Mouse (Mus musculus) cerebellum, adult 11 months (tissue): Measurements from ENCODE around the gene Ppa1.
A peak's percentile ranks its signal among the peaks of the same experiment; 100 is the strongest.
"Not testable (repeated sequence)": the region's sequence is repeated elsewhere in the genome, so short reads cannot be mapped to it uniquely, and the experiment has no call there.

Experiments
- DNase-seq: peaks from one replicate; pipeline ENCODE4 v3.0.0; 2022

Ppa1 gene

DNA sequence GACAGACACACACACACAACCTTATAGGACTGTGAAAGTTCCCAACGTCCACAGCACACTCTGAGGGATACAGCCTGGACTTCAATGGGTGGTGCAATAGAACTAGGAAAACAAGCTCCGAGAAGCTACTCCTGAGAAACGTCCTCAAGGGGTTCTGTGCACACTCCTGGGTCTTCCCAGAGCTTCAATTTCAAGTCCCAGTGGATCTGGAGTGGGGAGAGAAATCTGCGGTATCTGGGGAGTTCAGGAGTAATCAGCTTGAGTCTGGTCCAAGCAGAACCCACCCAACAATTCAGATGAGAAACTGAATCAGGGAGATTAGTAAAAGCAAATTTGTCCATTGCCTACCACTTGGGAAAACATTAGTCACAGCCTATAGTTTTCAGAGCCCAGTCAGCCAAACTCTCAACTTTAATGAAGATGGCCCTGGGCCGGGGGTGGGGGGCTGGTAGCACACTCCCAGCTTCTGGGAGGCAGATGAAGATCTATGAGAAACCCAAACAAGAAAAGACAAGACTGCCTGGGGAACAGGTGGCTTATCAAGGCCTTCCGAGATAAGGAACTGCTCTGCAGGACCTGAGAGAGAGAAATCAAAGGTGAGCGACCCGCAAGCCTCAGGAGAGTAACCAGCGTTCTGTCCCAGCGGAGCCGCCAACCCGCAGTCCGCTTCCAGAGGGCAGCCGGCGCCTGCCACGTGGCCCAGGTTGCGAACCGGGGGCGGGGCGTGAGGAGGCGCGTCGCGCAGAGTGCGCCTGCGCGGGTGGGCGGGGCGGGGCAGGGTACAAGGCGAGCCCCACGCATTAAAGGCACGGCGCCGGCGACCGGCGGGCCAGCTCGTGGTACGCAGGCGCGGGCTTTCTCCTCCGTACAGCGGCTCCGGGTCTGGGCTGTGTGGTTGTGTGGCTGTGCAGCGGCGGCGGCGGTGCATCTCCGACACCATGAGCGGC is at the start of gene Ppa1:
Ppa1 (plus strand) TSS at position 763 of the 947 bp plus-strand sequence.
- DNase-seq = peak; percentile 85

DNA sequence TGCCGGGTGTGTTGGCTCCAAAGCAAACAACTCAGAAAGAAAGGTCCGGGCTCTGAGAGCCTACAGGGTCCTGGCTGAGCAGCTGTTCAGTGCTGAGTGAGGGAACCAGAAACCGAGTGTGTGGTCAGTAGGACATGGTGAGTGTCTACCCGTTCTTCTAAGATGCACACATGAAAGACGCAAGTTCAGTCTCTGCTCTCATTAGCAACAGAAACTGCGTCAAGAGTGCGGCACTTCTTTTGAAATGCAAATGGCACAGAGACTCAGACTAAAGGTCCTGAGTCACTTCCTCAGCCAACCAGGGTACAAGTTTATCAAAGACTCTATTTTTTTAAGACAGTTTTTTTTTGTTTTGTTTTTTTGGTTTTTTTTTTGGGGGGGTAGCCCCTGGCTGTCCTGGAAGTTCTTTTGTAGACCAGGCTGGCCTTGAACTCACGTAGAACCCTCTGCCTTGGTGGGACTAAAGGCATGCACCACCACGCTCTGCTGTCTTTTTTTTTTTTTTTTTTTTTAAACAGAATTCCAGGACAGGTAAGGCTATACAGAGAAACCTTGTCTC is 48.7 kb upstream of the Ppa1 start:
- DNase-seq = no peak

DNA sequence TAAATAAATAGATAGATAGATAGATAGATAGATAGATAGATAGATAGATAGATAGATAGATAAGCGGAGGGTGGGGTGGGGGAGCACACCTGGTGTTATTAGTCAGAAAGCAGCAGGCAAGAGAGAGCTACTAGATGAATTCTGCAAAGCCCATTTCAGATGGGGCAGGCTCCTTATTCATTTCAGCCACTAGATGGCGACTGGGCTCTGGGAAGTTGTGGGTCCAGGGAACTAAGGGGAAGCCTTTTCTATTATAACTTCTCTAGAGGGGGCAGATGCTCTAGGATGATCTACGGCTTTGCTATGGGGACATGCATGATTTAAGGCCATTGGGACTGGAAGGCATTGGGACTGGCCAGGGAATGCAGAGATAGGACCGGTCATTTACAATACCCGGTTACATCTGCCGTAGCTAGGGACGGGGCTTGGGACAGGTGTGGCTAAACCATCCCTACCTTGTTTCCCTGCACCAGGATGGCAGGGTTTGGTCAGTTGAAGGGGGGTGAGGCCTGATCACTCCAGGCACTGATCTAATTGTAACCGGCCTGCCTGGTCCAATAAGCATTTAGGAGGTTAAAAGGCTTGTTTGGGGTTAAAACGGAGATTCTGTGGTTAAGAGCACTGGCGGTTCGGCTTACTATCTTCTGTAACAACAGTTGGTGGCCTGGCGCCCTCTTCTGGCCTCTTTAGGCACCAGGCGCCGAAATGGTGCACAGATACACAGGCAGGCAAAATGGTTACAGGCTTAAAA is 45.9 kb upstream of the Ppa1 start:
- DNase-seq = peak; percentile 20

DNA sequence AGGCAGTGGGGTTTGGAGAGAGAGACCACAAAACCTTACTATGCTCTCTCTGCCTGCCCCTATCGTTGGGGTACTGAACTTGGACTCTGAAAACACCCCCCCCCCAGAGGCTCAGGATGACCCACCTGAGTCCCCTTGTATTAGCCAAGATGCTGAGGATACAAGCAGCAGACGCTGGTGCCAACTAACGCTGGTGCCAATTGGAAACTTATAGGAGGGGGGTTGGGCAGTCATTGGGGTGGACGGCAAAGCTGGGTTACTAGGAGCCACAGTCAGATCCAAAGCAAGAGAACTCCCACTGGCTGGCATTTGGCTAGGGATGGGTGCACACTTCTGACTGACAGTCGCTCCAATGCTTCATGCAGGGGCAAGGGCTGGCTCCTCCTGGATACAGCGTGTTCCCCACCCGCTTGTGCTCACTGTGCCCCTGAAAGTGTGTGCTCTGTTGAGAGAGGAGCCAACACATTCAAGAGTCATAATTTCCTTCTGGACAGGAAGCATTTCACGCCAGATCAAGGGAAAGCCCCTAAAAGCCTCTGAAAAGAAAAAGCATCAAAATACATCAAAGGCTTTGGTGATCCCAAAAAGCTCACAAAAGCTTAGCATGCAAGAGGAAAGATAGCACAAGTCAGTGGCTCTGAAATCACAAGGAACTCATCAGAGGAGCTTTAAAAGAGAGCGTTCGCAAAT is 43.8 kb upstream of the Ppa1 start:
- no peak for DNase-seq

DNA sequence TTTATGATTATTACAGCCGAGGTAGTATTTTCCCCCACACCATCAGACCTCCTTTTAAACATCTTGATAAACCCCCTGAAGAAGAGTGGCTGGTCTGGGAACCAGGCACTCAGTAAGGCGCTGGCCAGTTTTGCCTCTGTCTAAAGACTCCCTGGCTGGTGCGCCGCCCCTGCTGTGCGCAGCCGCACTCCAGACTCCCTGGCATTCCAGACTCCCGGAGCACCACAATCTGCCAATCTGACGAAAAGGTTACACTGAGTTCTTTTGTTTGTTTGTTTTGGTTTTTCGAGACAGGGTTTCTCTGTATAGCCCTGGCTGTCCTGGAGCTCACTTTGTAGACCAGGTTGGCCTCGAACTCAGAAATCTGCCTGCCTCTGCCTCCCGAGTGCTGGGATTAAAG is 43.0 kb upstream of the Ppa1 start:
- DNase-seq = not testable (repeated sequence)

DNA sequence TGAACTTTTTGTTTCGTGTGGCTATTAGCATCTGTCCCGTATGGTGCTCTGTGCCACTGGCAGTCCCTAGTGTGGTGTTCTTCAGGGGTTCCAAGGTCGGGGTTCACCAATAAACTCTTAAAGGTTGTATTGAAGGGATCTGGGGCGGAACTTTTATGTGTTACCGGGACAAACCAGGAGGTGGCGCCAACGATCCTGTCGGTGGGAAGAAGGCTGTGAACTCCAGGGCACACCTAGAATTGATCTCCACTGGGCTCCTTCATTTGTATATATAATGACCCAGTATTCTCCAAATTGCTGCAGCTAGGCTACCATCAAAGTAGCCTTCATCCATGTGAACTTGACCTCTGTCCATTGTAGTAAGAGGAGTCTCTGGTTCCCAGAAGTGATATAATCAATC is 42.5 kb upstream of the Ppa1 start:
- peak; percentile 33 for DNase-seq

DNA sequence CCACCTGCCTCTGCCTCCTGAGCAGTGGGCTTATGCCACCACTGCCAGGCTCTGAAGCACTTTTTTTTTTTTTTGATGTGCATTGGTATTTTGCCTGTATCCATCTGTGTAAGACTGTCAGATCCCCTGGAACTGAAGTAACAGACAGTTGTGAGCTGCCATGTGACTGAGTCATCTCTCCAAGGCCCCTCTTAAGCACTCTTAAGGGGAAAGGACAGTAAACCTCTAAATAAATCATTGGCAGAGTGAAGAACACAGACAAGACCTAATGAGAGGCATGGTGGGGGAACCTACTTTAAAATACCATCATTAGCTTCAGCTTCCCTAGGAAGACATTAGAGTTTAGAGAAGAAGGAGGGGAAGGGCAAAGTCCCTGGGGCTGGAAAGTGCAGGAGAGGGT is 40.1 kb upstream of the Ppa1 start:
- DNase-seq = no peak

DNA sequence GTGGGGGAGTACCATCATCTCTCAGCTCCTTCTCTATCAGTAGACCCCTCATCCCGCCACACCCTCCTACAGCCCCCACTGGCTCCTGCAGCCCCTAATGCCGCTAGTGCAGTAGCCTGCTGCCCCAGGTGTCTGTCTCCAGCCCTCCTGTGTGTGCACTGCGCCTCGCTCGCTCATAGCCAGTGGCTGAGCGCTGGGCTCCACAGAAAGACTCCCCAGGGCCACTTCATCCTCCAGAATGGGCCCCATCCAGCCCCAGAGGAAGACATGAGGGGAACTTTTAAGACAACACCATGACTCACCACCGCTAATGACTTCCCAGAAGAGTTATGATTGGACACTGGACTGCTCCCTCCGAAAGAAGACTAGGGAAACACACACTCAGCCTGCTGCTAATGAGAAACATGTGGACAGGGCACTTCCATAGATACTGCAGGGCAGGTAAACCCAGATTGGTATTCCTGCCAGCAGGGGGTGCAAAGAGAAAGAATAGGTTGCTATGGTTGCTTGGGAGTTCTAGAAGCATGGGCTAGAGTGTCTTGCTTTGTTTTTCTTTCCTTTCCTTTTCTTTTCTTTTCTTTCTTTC is 37.6 kb upstream of the Ppa1 start:
- DNase-seq = no peak

DNA sequence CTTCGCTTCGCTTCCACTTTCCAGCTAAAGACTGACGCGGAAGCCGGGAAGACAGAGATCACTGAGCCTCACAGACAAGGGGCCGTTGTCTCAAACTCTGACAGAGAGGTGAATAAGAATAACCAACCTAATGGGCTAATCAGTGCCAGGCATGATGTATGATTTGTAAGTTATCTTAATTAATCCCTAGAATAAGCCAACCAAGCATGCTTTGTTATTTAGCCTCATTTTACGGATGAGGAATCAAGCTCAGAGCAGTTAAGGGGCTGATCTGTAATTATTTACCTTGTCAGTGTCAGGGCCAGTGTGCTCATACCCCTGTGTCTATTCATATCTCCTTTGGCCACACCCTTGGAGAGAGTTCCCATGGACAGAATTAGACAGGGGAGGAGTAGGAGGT is 34.0 kb upstream of the Ppa1 start:
- no peak for DNase-seq

DNA sequence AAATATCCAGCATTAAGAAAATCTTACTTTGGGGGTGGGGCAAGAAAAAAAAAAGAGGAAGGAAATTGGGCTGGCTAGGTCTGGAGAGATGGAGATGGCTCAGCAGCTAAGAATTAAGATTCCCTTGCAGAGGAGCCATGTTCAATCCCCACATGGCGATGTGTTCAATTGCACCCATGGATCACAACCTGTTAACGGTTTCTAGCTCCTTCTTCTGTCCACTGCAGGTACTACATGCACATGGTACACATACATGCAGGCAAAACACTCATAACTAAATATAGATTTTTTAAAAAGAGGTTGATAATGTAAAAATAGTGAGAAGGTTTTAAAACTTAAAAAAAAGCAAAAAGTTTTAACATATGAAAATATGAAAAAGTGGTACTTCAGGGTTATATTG is 29.8 kb upstream of the Ppa1 start:
- DNase-seq = no peak

DNA sequence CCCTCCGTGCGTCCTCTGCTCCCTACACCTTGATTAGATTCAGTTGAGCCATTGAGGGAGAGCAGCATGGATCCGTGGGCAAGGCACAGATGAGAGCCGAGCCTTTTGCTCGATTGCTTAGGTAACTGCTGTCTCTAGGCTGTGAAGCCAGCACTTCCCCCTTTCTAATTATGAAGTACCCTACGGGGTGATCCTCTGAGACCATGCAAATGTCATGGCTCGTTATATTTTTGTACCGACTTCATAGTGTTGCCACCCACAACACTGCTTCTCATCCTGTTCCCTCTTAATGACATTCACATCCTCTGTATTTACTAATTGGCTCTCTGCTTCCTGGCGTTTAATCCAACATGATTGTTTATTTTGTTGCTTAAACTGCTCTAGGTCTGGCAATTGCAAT is 26.7 kb upstream of the Ppa1 start:
- DNase-seq = no peak

DNA sequence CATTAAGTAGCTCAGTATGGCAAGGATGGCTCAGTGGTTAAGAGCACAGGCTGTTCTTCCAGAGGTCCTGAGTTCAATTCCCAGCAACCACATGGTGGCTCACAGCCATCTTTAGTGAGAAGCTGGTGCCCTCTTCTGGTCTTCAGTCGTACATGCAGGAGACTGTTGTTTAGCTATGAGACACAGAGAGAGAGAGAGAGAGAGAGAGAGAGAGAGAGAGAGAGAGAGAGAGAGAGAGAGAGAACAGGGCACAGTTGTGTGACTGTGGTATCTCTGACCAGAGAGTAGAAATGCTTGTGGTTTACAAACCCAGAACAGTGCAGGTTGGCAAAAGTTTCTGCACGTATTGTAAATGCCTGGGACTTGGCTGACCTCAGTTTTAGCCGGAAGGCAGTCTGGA is 24.5 kb upstream of the Ppa1 start:
- DNase-seq = not testable (repeated sequence)

DNA sequence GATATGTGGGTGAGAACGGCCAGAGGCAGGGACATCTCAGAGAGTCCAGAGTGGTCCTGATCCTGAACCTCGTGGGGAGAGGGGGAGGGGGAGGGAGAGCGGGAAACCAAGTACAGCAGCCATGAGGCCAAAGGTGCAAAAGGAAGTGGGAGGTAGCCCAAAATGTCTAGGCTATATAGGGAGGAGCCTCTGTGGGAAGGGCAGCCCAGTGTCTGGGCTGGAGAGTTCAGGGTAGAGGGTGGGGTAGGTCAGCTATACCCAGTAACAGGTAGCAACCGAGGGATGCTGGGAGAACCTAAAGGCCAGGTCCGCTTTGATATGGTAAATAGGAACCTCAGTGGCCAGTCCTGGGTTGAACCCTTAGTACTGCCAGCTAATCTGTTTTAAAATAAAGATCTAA is 23.6 kb upstream of the Ppa1 start:
- DNase-seq = no peak

DNA sequence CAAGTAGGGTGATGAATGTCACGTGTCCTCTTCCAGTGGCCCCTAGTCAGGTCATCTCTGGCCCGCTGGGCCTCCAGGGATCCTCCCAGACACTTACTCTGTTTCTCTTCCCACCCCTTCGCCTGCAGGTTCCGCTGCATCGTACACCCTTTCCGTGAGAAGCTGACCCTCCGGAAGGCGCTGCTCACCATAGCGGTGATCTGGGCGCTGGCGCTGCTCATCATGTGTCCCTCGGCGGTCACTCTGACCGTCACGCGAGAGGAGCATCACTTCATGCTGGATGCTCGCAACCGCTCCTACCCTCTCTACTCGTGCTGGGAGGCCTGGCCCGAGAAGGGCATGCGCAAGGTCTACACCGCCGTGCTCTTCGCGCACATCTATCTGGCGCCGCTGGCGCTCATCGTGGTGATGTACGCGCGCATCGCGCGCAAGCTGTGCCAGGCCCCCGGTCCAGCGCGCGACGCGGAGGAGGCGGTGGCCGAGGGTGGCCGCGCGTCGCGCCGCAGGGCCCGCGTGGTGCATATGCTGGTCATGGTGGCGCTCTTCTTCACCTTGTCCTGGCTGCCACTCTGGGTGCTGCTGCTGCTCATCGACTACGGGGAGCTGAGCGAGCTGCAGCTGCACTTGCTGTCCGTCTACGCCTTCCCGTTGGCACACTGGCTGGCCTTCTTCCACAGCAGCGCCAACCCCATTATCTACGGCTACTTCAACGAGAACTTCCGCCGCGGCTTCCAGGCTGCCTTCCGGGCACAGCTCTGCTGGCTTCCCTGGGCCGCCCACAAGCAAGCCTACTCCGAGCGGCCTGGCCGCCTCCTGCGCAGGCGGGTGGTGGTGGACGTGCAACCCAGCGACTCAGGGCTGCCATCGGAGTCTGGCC is 22.7 kb upstream of the Ppa1 start:
- no peak for DNase-seq

DNA sequence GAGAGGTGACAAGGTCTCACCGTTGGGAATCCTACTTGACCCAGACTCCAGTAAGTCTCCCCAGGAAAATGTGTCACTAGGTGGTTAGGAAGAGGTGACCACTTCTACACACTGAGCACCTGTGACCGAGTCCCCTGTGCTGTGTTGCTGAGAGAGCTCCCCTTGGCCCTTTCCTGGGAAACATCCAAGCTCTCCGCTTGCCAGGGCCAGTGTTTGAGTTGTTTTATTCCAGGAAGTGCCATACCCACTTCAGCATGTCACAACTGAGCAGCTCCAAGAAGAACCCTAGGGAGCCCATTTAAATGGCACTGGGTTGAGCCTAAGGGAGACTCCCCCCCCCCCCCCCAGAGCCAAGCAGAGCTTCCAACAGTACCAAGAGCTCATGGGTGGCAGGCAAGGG is 21.8 kb upstream of the Ppa1 start:
- no peak for DNase-seq

DNA sequence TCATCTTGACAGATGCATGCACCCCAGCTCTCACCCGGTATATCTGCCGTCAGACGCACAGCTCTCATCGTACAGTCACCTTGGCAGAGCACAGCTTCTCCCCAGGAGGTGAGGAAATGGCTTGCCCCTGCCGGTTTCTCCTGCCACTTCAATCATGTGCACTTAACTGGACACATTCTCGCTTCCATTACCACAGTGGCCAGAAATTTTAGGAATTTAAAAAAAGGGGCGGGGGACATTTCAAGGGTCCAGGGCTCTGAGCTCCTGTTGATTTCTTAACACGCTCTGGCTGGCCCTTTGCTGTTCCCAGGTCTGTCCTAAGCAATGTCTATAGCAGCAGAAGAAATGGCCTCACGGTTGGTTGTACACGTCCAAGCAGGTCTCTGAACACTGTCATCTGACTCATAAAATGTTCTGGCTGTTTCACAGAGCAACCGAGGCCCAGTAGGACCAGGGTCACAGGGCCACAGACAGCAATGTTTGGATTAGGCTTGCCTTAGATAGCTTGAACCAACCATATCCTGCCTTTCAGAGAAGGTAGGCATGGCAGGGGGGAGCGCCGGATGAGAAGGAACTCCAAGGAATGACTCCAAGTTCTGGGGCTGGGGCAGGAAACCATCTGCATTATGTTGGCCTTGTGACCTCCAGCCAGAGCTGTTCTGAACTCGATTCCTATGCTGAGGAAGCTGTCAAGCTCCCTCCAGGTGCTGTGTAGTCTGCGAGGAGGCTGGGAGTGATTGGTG is 21.0 kb upstream of the Ppa1 start:
- DNase-seq = no peak

DNA sequence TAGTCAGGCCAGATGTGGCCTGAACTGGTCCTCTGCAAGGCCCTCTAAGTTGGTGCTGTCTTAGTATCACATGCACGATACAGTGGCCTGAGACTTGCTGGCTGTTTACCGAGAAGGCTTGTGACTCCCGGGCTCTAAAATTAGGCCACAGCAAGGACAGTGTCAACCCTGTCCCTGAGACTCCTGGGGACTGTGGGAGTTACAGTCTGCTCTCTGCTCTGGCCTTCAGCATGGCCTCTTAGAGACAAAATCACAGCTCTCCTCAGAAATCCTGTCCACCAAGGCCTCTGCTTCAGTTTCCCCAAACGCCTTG is 20.5 kb upstream of the Ppa1 start:
- DNase-seq = no peak

DNA sequence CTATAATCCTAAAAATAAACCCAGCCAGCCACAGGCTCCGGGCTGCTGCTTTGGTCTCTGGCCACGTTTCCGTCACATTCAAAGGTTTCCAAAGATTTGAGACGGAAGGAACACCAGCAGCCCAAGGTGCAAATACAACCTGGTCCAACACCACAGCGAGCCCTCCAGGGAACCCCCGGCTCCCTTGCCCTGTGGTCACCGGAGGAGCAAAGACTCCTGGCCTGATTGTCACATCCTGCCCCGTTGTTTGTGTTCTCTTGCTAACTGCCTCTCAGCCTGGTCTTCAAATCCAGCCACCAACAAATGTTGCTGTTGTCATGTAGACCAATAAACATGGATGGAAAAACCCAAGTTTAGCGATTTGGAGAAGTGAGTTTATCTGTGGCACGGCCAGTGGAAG is 15.9 kb upstream of the Ppa1 start:
- DNase-seq = no peak

DNA sequence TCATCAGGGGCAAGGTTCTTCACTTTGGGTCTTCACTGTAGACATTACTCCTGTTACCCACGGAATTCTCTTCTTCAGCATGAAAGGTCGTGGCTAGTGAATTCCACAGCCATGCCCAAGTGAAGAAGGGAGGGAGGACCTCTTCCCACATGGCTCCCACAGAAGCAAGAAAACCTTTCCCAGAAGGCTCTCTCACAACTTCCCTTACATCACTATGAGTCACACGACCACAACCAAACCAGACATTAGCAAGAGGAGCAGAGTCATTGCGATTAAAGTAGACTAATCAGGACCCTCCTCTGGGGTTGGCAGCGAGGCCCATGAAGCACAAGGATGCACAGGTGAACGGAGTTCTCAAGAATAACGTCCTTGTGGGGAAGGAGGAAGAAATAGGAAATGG is 11.3 kb upstream of the Ppa1 start:
- no peak for DNase-seq

DNA sequence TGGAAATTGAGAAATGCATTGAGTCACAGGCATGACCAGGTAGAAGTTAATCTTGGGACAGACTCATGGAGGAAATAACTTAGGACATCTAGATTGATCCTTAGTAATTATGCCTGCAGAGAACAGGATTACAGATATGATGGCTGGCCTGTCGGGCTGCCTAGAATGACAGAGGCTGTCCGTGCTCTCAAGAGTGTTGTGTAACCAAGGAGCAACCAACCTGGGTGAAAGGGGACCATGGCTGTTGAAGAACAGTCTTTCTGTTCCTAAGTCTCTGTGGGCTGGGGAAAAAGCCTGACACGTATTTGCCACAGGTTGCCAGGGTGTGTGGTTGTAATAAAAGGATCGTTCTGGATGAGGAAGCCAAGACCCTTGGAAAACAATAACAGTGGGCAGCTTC is 8.0 kb upstream of the Ppa1 start:
- DNase-seq = no peak

DNA sequence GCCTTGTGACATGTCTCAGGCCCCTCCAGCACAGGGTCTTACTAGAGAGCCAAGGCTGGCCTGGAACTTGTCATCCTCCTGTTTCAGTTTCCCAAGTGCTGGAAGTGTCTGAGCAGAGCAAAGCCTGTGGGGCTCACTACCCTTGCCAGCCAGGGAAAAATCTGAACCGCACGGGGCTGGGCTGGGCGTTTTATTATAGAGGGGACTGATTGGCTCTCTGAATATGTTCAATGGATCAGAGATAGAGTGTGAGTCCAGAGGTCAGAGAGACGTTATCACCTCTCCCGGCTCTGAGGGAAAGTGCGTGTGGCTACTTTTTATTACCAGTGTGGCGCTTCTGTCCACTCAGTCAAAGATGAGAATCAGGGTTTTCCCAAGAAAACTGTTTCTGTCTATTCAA is 1.8 kb upstream of the Ppa1 start:
- no peak for DNase-seq
